Mouse (Mus musculus) CH12.LX (cell line): ENCODE data around the gene Zbtb4.

Experiments
- CTCF ChIP-seq, 2 experiments: IDR thresholded peaks in 1 of 2; conservative IDR thresholded peaks in 1 of 2; 2 replicates each; pipeline ENCODE4 v1.5.1; 2011 to 2012; ENCODE audit warnings: low read depth in 2 of 2, low read length in 2 of 2, improper control_type of control experiment in 1 of 2, inconsistent platforms in 1 of 2, mild to moderate bottlenecking in 1 of 2, moderate library complexity in 1 of 2
- EP300 ChIP-seq: IDR thresholded peaks from 2 replicates; pipeline ENCODE4 v1.6.1; 2011; ENCODE audit warnings: low read length, improper control_type of control experiment
- ETS1 ChIP-seq: conservative IDR thresholded peaks from 2 replicates; pipeline ENCODE4 v1.6.1; 2012; ENCODE audit warnings: low read depth, mild to moderate bottlenecking, inconsistent platforms, low read length, improper control_type of control experiment, moderate library complexity
- HCFC1 ChIP-seq: IDR thresholded peaks from 2 replicates; pipeline ENCODE4 v1.6.1; 2012; ENCODE audit warnings: low read depth, mild to moderate bottlenecking, inconsistent platforms, low read length, improper control_type of control experiment
- MAFK ChIP-seq: IDR thresholded peaks from 2 replicates; pipeline ENCODE4 v1.6.1; 2011; ENCODE audit warnings: low read length, improper control_type of control experiment; ENCODE audit not compliant: insufficient replicate concordance
- MAX ChIP-seq: IDR thresholded peaks from 2 replicates; pipeline ENCODE4 v1.6.1; 2011; ENCODE audit warnings: low read length, improper control_type of control experiment
- MXI1 ChIP-seq: IDR thresholded peaks from 2 replicates; pipeline ENCODE4 v1.6.1; 2011; ENCODE audit warnings: mild to moderate bottlenecking, low read depth, low read length, improper control_type of control experiment
- PAX5 ChIP-seq: IDR thresholded peaks from 2 replicates; pipeline ENCODE4 v1.6.1; 2012; ENCODE audit warnings: low read length, inconsistent platforms, mixed read lengths
- POLR2A ChIP-seq: IDR thresholded peaks from 2 replicates; pipeline ENCODE4 v1.6.1; 2011; ENCODE audit warnings: low read depth, mild to moderate bottlenecking, improper control_type of control experiment, low read length
- POLR2AphosphoS2 ChIP-seq: IDR thresholded peaks from 2 replicates; pipeline ENCODE4 v1.6.1; 2011; ENCODE audit warnings: low read depth, low read length, improper control_type of control experiment
- RCOR1 ChIP-seq: conservative IDR thresholded peaks from 2 replicates; pipeline ENCODE4 v1.6.1; 2012; ENCODE audit warnings: low read depth, mild to moderate bottlenecking, inconsistent platforms, low read length, improper control_type of control experiment
- SMC3 ChIP-seq: IDR thresholded peaks from 2 replicates; pipeline ENCODE4 v1.6.1; 2011; ENCODE audit warnings: low read depth, low read length, improper control_type of control experiment
- USF1 ChIP-seq: IDR thresholded peaks from 2 replicates; pipeline ENCODE4 v1.6.1; 2014; ENCODE audit warnings: low read depth, mild to moderate bottlenecking, inconsistent platforms, low read length, improper control_type of control experiment
- ZNF384 ChIP-seq: IDR thresholded peaks from 2 replicates; pipeline ENCODE4 v1.6.1; 2012; ENCODE audit warnings: low read depth, low read length, improper control_type of control experiment, inconsistent platforms

DNA sequence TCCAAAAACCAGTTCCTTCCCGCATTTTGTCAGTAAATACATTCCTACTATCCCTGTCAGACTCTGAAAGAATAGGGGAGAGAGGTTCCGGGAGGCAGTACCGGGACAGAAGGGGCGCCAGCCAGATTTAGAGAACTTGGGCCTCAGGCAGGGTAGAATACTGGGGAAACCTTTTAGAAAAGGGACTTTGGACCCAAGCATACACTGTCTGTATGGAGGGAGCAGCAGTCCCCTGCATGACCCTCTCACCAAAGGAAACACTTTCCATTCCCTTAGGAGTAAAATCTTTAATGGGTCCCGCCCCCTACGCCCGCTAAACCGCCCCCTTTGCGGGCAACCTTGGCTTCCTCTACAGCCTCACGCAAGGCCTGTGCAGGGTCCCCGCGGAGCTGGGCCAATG is 37.6 kb downstream of the Zbtb4 start:
- no peak for TF ChIP-seq CTCF (conservative IDR thresholded peaks at IDR 0.05 in 1 of 2, IDR thresholded peaks at IDR 0.05 in 1 of 2; ENCODE audit: low read depth in 2 of 2, low read length in 2 of 2)
- no peak for TF ChIP-seq ZNF384
- no peak for TF ChIP-seq MAFK
- no peak for TF ChIP-seq HCFC1
- TF ChIP-seq MXI1, result no peak
- TF ChIP-seq POLR2A, result no peak
- no peak for TF ChIP-seq USF1
- no peak for TF ChIP-seq ETS1
- TF ChIP-seq EP300, result no peak
- no peak for TF ChIP-seq RCOR1
- no peak for TF ChIP-seq POLR2AphosphoS2
- TF ChIP-seq MAX, result no peak
- no peak for TF ChIP-seq PAX5
- TF ChIP-seq SMC3, result no peak
